Comparison of ENCODE assay signal across 8 mouse cellular contexts in the genomic region with DNA sequence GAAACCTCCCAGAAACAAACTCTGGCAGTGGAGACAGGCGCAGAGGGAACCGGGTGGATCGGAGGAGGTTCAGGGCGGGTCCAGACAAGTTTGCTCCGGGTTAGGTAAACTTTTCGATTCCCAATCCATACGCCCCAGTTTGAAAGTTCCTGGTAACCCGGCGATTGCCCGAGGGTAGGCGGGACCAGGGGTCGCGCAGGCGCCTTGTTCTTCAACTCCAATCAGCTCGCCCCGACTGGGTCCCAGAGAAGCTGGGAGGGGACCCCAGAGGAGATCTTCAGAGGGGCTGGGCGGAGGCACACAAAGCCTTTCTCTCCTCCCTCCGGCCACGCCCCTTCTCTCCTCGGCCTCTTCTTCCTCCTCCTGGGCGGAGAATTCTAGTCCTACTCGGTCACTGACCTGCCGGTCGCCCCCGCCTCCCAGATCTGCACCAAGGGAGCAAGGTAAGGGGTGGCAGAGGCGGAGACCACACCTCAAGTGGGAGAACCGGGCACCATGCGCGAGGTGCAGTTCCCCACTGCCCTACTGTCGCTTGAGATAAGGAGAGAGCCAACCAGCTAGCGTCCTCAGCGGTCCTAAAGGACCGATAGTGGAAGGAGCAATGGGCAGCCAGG. TPM values are rescaled to one million over a fixed set of nuclear protein-coding genes. Genes with fewer than 3 reads are reported as not detected.
DNase-seq lines count a peak whose midpoint lies in the region; ATAC-seq lines count a peak whose summit lies in the region.

A gene (plus strand): TSS at position 74 of the 614 bp plus-strand sequence.

- WGBS in stomach, embryonic 14.5 days, result under 1% methylated on average over 33 of the region's 33 CpGs

- no peak for ATAC-seq in CD4-positive, CD25-positive, alpha-beta regulatory T cell, adult 4 months
- ATAC-seq in common myeloid progenitor, adult 5-6 weeks (replicated peaks; ENCODE audit: low read depth, poor library complexity, severe bottlenecking), result peak; percentile 80
- ATAC-seq in stomach, embryonic 14.5 days (ENCODE audit: insufficient number of reproducible peaks, insufficient read depth, low FRiP score, low read depth), result peak; percentile 90

- H3K27me3 ChIP-seq in stomach, embryonic 14.5 days (ENCODE audit: control insufficient read depth, insufficient read depth, low read length), result no peaks in the 10 kb centered on the region

- 0 out of 2 replicates have a peak, but pooled peaks cover 18% of the 10 kb centered on the region for H3K4me1 ChIP-seq in stomach, embryonic 14.5 days (ENCODE audit: control insufficient read depth, insufficient read depth, low read length)

- peak within 1 kb of the TSS; percentile 88 for H3K4me2 ChIP-seq in stomach, embryonic 14.5 days (replicated peaks; ENCODE audit: low read depth, low read length)

- peak; percentile 9 for DNase-seq in CD4-positive, CD25-positive, alpha-beta regulatory T cell, adult 2 months (ENCODE audit: low read depth, low spot score)
- peak; percentile 47 for DNase-seq in gastrocnemius, postnatal 36 days
- DNase-seq in induced T-regulatory cell, adult 2 months (ENCODE audit: low read depth), result peak; percentile 11
- DNase-seq in left cerebral cortex, postnatal 4 days, result peak; percentile 65
- DNase-seq in mesoderm, embryonic 11.5 days (ENCODE audit: low read depth, low spot score), result peak; percentile 90

- peak within 1 kb of the TSS; percentile 61 for H3K4me3 ChIP-seq in stomach, embryonic 14.5 days (ENCODE audit: low read depth, low read length)

- peak within 1 kb of the TSS; percentile 82 for H3K27ac ChIP-seq in stomach, embryonic 14.5 days (ENCODE audit: low read length)

- H3K9ac ChIP-seq in stomach, embryonic 14.5 days (replicated peaks; ENCODE audit: low read depth, low read length), result peak within 1 kb of the TSS; percentile 69

- H3K36me3 ChIP-seq in stomach, embryonic 14.5 days (ENCODE audit: control insufficient read depth, insufficient read depth, low read length), result no peaks in the 10 kb centered on the region

- intact Hi-C loops in gastrocnemius, postnatal 36 days (cut with DNase I), result no loop called here
- intact Hi-C loops in left cerebral cortex, postnatal 4 days (cut with DNase I), result no loop called here

- no peaks in the 10 kb centered on the region for H3K9me3 ChIP-seq in stomach, embryonic 14.5 days (ENCODE audit: control insufficient read depth, low read depth, low read length)

RNA-seq across cellular contexts. Expression of the gene that starts here (rescaled TPM):
- polyA plus RNA-seq in CD4-positive, CD25-positive, alpha-beta regulatory T cell, adult 4 months (2017; shearing (Covaris generic)), result 1 to 10 TPM; 3.4 to 4.6 TPM
- 3.4 and 4.7 TPM in 2 replicates for total RNA-seq in common myeloid progenitor, adult 5-6 weeks (2017)
- 10 to 100 TPM; 10.2 to 11.5 TPM for total RNA-seq in gastrocnemius, postnatal 36 days (2021)
- total RNA-seq in left cerebral cortex, postnatal 4 days (2021), result 10 to 100 TPM; 12.8 to 16.7 TPM
- polyA plus RNA-seq in stomach, embryonic 14.5 days (2014; fragmentation: Nextera tagmentation; extraction: Ambion mirVana), result 38.0 and 42.2 TPM in 2 replicates

Comparison
In these comparisons a context has a peak if more than half of its experiments do, and no peak if none do; other contexts are left out.
1. DNase-seq: peak in every context shown above with its lines; median percentile 90 in mesoderm, embryonic 11.5 days; 65 in left cerebral cortex, postnatal 4 days; 47 in gastrocnemius, postnatal 36 days; 11 in induced T-regulatory cell, adult 2 months; 9 in CD4-positive, CD25-positive, alpha-beta regulatory T cell, adult 2 months.